Mouse (Mus musculus) brain, embryonic 14.5 days (tissue): ENCODE measurements around the gene Pskh1.
A peak's percentile ranks its signal among the peaks of the same experiment; 100 is the strongest.

Experiments used
- CTCF ChIP-seq: fragments of 200-500 bp; IDR thresholded peaks from 2 replicates; pipeline ENCODE4 v1.5.1; 2012; ENCODE audit warnings: inconsistent platforms, mild to moderate bottlenecking, moderate library complexity, borderline replicate concordance; ENCODE audit not compliant: insufficient read depth, insufficient read length; ENCODE audit errors: extremely low read depth
- POLR2A ChIP-seq: fragments of 200-500 bp; IDR thresholded peaks from 2 replicates; pipeline ENCODE4 v1.6.1; 2012; ENCODE audit warnings: mild to moderate bottlenecking, inconsistent platforms, borderline replicate concordance; ENCODE audit not compliant: poor library complexity, insufficient read depth, insufficient read length, severe bottlenecking; ENCODE audit errors: extremely low read depth

DNA sequence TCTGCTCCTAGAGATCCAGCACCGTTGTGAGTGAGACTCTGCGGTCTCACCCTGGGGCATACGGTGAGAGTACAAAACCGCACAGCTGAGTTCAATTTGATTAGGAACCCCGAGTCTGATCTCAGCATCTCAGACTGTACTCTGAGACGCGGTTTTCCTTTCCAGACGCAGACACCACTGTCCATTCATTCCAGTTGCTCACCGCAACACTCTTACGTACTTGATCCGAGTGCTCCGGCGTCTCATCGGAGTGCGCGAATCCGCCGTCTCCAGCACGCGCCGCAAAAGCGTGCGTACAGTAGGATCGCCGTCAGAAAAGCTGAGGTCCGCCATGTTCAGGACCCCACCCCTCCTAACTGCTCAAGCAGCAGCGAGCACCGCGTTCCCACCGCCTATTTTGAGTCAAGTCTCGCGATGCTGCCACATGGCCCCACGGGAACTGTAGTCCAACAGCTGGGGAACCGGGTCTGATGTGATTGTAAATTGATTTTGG is 48.5 kb upstream of the Pskh1 start:
- TF ChIP-seq POLR2A = peak; percentile 94; the same call in 1 of the 2 replicates
- no peak for TF ChIP-seq CTCF
